Mouse (Mus musculus): ENCODE measurements around the gene Cse1l. TPM values are rescaled to one million over a fixed set of nuclear protein-coding genes. Genes with fewer than 3 reads are reported as not detected.

Gene Cse1l
- polyA plus RNA-seq, 1 experiment from 2014 or later: 164 TPM

GRCm38 (mm10) chr2:166948936-166949335, 43.1 kb downstream of the Cse1l start:
- H3K9me3 ChIP-seq: no peaks in the 10 kb centered on the region
- no peak overlapping the region for H3K4me3 ChIP-seq
- H3K27ac ChIP-seq: no peak overlapping the region
- no peak overlapping the region for H3K9ac ChIP-seq
- no peaks in the 10 kb centered on the region for H3K27me3 ChIP-seq
- peaks cover 88% of the 10 kb centered on the region for H3K36me3 ChIP-seq
- no peak for ATAC-seq (ENCODE audit: insufficient number of reproducible peaks, insufficient read depth, low FRiP score, low TSS enrichment)
- H3K4me2 ChIP-seq (replicated peaks): no peak overlapping the region
- H3K4me1 ChIP-seq: no peaks in the 10 kb centered on the region
- 90% methylated on average over 10 of the region's 10 CpGs for WGBS

DNA sequence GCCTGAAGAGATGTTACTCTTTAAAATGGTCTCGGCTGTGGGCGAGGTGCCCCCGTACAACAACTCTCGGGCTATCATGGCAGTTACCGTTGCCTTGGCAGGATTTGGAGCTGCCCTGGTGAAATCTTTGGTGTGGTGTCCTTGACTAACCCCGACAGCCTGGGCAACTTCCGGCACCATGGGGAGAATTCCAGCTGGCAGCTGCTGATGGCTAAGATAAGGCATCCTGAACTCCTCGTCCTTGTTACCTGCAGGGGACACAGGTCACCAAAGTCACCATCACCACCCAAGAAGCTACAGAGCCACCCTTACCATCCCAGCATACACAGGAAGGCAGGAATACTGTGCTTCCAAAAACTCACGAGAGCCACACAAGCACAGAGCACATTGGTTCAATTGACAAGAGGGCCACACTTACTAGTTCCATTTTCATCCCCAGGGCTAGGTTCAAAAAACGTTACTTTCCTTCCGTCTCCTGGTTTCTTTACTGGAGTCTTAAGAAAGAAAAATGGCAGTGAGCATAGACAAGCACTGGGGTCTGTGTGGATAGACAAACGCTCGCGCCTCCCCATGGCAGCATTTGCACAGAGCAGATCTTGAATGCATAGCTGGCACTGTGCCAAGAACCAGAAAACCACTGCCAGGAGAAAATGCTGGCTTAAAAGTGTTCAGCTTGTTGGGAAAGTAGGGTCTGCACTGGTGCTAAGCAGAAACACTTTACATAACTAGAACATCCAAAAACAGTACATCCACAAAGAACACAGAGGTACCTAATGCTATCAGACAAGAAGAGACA, 45.2 kb downstream of the Cse1l start:
- no peak for ATAC-seq (ENCODE audit: insufficient number of reproducible peaks, insufficient read depth, low FRiP score, low TSS enrichment)
- H3K36me3 ChIP-seq: peaks cover 92% of the 10 kb centered on the region
- H3K9me3 ChIP-seq: no peaks in the 10 kb centered on the region
- H3K27me3 ChIP-seq: no peaks in the 10 kb centered on the region
- no peak overlapping the region for H3K27ac ChIP-seq
- no peak overlapping the region for H3K9ac ChIP-seq
- no peak overlapping the region for H3K4me2 ChIP-seq (replicated peaks)
- H3K4me1 ChIP-seq: no peaks in the 10 kb centered on the region
- 83% methylated on average over 14 of the region's 14 CpGs for WGBS
- H3K4me3 ChIP-seq: no peak overlapping the region

DNA sequence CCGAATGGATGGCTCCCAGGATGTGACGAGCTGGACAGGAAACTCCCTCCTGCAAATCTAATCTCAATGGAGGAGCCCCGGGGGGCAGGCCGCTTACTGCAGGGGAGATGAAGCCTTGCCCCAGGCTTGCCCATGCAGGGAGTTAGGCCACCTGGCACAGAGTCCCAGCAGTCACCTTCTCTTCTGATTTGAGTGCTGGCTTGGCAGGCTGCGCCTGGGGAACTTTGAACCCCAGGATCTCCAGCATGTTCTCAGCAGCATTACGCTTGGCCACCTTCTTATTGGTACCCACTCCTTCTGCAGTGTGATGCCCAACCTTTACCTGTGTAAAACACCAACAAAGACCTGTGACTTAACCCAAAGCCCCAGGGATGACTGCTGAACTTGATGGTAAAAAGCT, 46.3 kb downstream of the Cse1l start:
- H3K4me1 ChIP-seq: no peaks in the 10 kb centered on the region
- no peak overlapping the region for H3K4me3 ChIP-seq
- no peaks in the 10 kb centered on the region for H3K9me3 ChIP-seq
- no peak for ATAC-seq (ENCODE audit: insufficient number of reproducible peaks, insufficient read depth, low FRiP score, low TSS enrichment)
- no peaks in the 10 kb centered on the region for H3K27me3 ChIP-seq
- 87% methylated on average over 6 of the region's 6 CpGs for WGBS
- H3K27ac ChIP-seq: no peak overlapping the region
- H3K4me2 ChIP-seq (replicated peaks): no peak overlapping the region
- no peak overlapping the region for H3K9ac ChIP-seq
- H3K36me3 ChIP-seq: peaks cover 89% of the 10 kb centered on the region

GRCm38 (mm10) chr2:166956805-166957204, 51.0 kb downstream of the Cse1l start:
- Histone ChIP-seq H3K27me3 (no peaks in the 10 kb centered on the region), H3K4me2 (replicated peaks) (no peak overlapping the region), H3K27ac (no peak overlapping the region), H3K9ac (no peak overlapping the region), H3K4me3 (no peak overlapping the region), H3K36me3 (peaks cover 83% of the 10 kb centered on the region), H3K9me3 (no peaks in the 10 kb centered on the region), H3K4me1 (no peaks in the 10 kb centered on the region)
- no peak for ATAC-seq (ENCODE audit: insufficient number of reproducible peaks, insufficient read depth, low FRiP score, low TSS enrichment)
- 65% methylated on average over 7 of the region's 7 CpGs for WGBS

DNA sequence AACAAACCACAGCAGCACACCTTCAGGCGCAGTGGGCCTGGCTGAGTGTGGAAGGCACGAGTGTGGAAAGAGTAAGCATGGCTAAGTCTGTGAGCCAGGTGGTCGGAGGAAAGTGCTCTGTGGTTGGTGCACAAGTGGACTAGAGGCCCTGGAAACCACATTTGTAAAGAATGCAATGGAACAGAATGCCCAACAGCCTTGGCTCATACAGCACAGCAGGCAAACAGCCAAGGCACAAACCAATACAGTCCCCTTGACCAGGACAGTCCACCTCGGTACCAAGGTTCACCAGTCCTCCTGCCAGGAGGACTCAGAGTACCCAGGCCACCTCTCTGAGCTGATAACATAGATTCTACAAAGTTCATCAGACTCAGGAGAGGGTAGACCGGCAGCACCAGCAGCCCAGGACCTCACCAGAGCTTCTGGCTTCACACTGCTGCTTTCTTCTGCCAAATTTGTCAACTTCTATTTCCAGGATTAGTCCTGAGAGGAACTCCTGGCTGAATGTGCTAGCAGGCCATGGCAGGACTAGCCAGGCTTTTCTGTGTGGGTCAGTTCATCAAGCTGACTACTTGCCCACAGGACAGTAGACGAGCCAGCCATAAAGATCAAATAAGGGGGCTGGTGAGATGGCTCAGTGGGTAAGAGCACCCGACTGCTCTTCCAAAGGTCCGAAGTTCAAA, 54.9 kb downstream of the Cse1l start:
- ATAC-seq (ENCODE audit: insufficient number of reproducible peaks, insufficient read depth, low FRiP score, low TSS enrichment): no peak
- H3K4me3 ChIP-seq: no peak overlapping the region
- H3K4me1 ChIP-seq: no peaks in the 10 kb centered on the region
- H3K4me2 ChIP-seq (replicated peaks): no peak overlapping the region
- no peak overlapping the region for H3K9ac ChIP-seq
- H3K9me3 ChIP-seq: no peaks in the 10 kb centered on the region
- peaks cover 56% of the 10 kb centered on the region for H3K36me3 ChIP-seq
- no peak overlapping the region for H3K27ac ChIP-seq
- no peaks in the 10 kb centered on the region for H3K27me3 ChIP-seq
- WGBS: 90% methylated on average over 8 of the region's 8 CpGs

DNA sequence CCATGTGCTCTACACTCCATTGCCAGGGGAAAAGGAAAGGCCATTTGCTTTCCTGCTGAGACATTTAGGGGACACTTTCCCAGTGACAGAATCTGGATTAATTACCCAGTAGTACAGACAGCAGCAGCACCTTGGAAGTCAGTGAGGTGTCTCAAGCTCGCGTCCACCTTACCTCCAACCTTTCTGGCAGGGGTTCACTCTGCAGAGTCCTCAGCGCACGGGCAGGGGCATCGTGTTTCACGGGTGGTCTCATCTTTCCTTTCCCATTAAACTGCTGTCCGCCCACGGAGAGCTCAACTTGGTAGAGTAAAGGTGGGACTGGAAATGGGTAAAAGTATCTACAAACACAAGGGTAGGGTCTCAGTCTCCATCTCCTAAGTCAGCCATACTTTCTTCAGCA, 57.4 kb downstream of the Cse1l start:
- no peak for ATAC-seq (ENCODE audit: insufficient number of reproducible peaks, insufficient read depth, low FRiP score, low TSS enrichment)
- H3K27me3 ChIP-seq: no peaks in the 10 kb centered on the region
- no peak overlapping the region for H3K9ac ChIP-seq
- peaks cover 40% of the 10 kb centered on the region for H3K36me3 ChIP-seq
- 70% methylated on average over 8 of the region's 8 CpGs for WGBS
- H3K4me1 ChIP-seq: no peaks in the 10 kb centered on the region
- no peaks in the 10 kb centered on the region for H3K9me3 ChIP-seq
- no peak overlapping the region for H3K27ac ChIP-seq
- no peak overlapping the region for H3K4me2 ChIP-seq (replicated peaks)
- no peak overlapping the region for H3K4me3 ChIP-seq

DNA sequence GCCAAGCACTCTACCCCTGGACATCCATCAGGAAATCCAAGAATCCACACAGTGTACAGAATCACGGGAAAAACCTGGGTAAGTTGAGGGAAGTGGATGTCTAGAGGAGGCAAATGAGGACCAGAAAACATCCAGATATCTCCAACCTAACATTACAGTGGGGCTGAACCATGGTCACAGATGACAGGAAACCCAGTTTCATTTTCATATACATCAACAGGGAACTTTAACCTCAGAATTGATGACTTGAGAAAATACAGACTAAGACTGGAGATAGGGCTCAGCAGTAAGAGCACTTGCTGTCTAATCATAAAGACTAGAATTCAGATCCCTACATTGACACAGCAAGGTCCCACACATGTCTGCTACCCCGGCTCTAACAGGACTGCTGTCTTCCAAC, 58.9 kb downstream of the Cse1l start:
- no peak for ATAC-seq (ENCODE audit: insufficient number of reproducible peaks, insufficient read depth, low FRiP score, low TSS enrichment)
- Histone ChIP-seq H3K9ac (no peak overlapping the region), H3K4me2 (replicated peaks) (no peak overlapping the region), H3K27me3 (no peaks in the 10 kb centered on the region), H3K4me1 (no peaks in the 10 kb centered on the region), H3K36me3 (peaks cover 25% of the 10 kb centered on the region), H3K27ac (no peak overlapping the region), H3K9me3 (no peaks in the 10 kb centered on the region), H3K4me3 (no peak overlapping the region)
- 85% methylated on average over 2 of the region's 2 CpGs for WGBS

DNA sequence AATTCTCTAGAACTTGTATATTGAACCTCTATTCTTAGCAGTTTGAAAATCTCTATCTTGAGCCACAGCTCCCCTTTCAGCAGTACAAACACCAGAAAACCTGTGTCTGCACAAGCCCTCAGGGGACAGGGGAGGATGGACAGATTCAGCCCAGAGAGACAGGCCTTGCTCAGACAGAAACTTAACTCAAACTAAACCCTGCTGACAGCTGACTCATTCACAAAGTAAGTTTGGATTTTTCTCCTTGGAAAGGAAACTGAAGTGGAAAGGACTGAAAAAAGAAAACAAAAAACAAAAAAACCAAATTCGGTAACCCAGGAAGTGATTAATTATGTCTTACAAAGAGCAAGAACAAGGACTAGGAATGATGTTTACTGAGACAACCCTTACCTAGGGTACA, 67.3 kb downstream of the Cse1l start:
- Histone ChIP-seq H3K4me2 (replicated peaks) (no peak overlapping the region), H3K4me3 (no peak overlapping the region), H3K9ac (no peak overlapping the region), H3K27ac (no peak overlapping the region), H3K27me3 (no peaks in the 10 kb centered on the region), H3K4me1 (0 out of 2 replicates have a peak, but pooled peaks cover 27% of the 10 kb centered on the region), H3K36me3 (no peaks in the 10 kb centered on the region), H3K9me3 (no peaks in the 10 kb centered on the region)
- no peak for ATAC-seq (ENCODE audit: insufficient number of reproducible peaks, insufficient read depth, low FRiP score, low TSS enrichment)
- 56% methylated on average over 1 of the region's 1 CpGs for WGBS

DNA sequence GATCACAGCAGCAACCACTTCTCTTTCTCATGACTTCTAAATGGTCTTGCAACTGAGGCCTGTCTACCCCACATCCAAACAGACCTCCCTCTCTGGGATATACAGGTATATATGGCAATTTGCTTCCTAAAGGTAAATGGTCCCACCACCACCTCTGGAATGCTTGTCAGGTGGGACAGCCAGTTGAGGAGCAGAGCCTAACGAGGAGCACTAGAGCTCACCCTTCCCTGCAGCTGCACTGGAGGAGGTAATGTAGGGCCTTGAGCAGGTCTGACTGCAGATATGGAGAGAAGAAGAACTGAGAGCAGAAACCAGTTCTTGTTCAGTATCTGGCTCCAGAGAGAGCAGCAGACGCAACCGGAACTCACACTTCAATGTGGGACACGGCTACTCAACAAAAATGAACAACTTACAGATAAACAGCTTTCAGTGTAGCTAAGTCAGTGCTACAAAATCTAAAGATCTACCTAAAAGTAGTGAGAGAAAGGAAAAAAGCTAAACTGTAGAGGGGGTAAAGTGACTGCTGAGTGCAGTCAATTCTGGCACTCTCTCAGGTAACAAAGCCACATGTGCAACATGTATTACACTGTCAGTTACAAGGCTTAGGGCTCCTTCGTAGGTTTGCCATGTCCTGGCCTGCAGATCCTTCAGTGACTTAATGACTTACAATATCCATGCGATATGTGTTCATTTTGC, 68.5 kb downstream of the Cse1l start:
- no peak for ATAC-seq (ENCODE audit: insufficient number of reproducible peaks, insufficient read depth, low FRiP score, low TSS enrichment)
- no peaks in the 10 kb centered on the region for H3K36me3 ChIP-seq
- H3K4me1 ChIP-seq: 0 out of 2 replicates have a peak, but pooled peaks cover 27% of the 10 kb centered on the region
- H3K27ac ChIP-seq: no peak overlapping the region
- H3K9me3 ChIP-seq: no peaks in the 10 kb centered on the region
- H3K27me3 ChIP-seq: no peaks in the 10 kb centered on the region
- H3K4me2 ChIP-seq (replicated peaks): no peak overlapping the region
- H3K4me3 ChIP-seq: no peak overlapping the region
- no peak overlapping the region for H3K9ac ChIP-seq
- WGBS: 85% methylated on average over 6 of the region's 6 CpGs

- no peak overlapping the region for H3K9ac ChIP-seq
Observed at GRCm38 (mm10) chr2:166976356-166976755, 70.5 kb downstream of the Cse1l start.

GRCm38 (mm10) chr2:166977490-166977889, 71.7 kb downstream of the Cse1l start:
- no peak overlapping the region for H3K4me2 ChIP-seq (replicated peaks)
- no peaks in the 10 kb centered on the region for H3K36me3 ChIP-seq
- no peak for ATAC-seq (ENCODE audit: insufficient number of reproducible peaks, insufficient read depth, low FRiP score, low TSS enrichment)
- H3K9me3 ChIP-seq: no peaks in the 10 kb centered on the region
- H3K9ac ChIP-seq: no peak overlapping the region
- 66% methylated on average over 3 of the region's 3 CpGs for WGBS
- H3K4me3 ChIP-seq: no peak overlapping the region
- H3K4me1 ChIP-seq: 0 out of 2 replicates have a peak, but pooled peaks cover 24% of the 10 kb centered on the region
- H3K27ac ChIP-seq: no peak overlapping the region
- H3K27me3 ChIP-seq: no peaks in the 10 kb centered on the region

More at GRCm38 (mm10) chr2:166976356-166976755, 70.5 kb downstream of the Cse1l start:
- Histone ChIP-seq H3K9me3 (no peaks in the 10 kb centered on the region), H3K27ac (no peak overlapping the region), H3K27me3 (no peaks in the 10 kb centered on the region), H3K4me3 (no peak overlapping the region), H3K36me3 (no peaks in the 10 kb centered on the region), H3K4me1 (0 out of 2 replicates have a peak, but pooled peaks cover 27% of the 10 kb centered on the region), H3K4me2 (replicated peaks) (no peak overlapping the region)
- 61% methylated on average over 3 of the region's 3 CpGs for WGBS
- ATAC-seq (ENCODE audit: insufficient number of reproducible peaks, insufficient read depth, low FRiP score, low TSS enrichment): no peak
